Mouse (Mus musculus) hindbrain, embryonic 13.5 days (tissue): ENCODE results near the gene Olfr691. TPM values are rescaled to one million over a fixed set of nuclear protein-coding genes. Genes with fewer than 3 reads are reported as not detected.
"Not testable (repeated sequence)": the region's sequence is repeated elsewhere in the genome, so short reads cannot be mapped to it uniquely, and the experiment has no call there.

ENCODE experiments used
- ATAC-seq: fragments of 200-750 bp; cut with Nextera tagmentation; 2 replicates; pipeline ENCODE4 v1.8.0; 2017; ENCODE audit warnings: moderate TSS enrichment; ENCODE audit not compliant: low FRiP score
- H3K27ac ChIP-seq: fragments of 300-500 bp; sonication (generic); 2 replicates; pipeline ENCODE4 v1.5.1; 2015; ENCODE audit warnings: inconsistent platforms, mild to moderate bottlenecking, moderate library complexity
- H3K27me3 ChIP-seq: fragments of 300-500 bp; sonication (generic); 2 replicates; pipeline ENCODE4 v1.6.1; 2015; ENCODE audit warnings: mild to moderate bottlenecking, inconsistent platforms
- H3K36me3 ChIP-seq: fragments of 300-500 bp; sonication (generic); 2 replicates; pipeline ENCODE4 v1.6.1; 2015; ENCODE audit warnings: mild to moderate bottlenecking, inconsistent platforms
- H3K4me1 ChIP-seq: fragments of 300-500 bp; sonication (generic); replicated peaks from 2 replicates; pipeline ENCODE4 v1.6.1; 2015; ENCODE audit warnings: inconsistent platforms
- H3K4me2 ChIP-seq: fragments of 300-500 bp; sonication (generic); 2 replicates; pipeline ENCODE4 v1.6.1; 2015; ENCODE audit warnings: inconsistent platforms, mild to moderate bottlenecking, moderate library complexity
- H3K4me3 ChIP-seq: fragments of 300-500 bp; sonication (generic); 2 replicates; pipeline ENCODE4 v1.5.1; 2015; ENCODE audit warnings: mild to moderate bottlenecking, inconsistent platforms
- H3K9ac ChIP-seq: fragments of 300-500 bp; sonication (generic); 2 replicates; pipeline ENCODE4 v1.6.1; 2015; ENCODE audit warnings: mild to moderate bottlenecking, inconsistent platforms
- H3K9me3 ChIP-seq: fragments of 300-500 bp; sonication (generic); 2 replicates; pipeline ENCODE4 v1.6.1; 2016; ENCODE audit warnings: inconsistent platforms
- WGBS: fragments of 180-500 bp; shearing (Covaris S2); methylation state at CpG from one replicate; pipeline ENCODE4 v1.1.7; 2015; 5-methylcytosine and 5-hydroxymethylcytosine counted together
- polyA plus RNA-seq: library from polyadenylated mRNA; unstranded; fragments of >200 nt; fragmentation: Nextera tagmentation; extraction: Ambion mirVana; gene quantifications from 2 replicates; pipeline ENCODE4 v1.2.1, GENCODE M21; 2015

Gene Olfr691
- polyA plus RNA-seq, 1 experiment from 2014 or later, result 0.22 TPM

- H3K9ac ChIP-seq, H3K27me3 ChIP-seq, H3K27ac ChIP-seq, H3K4me2 ChIP-seq, H3K4me1 ChIP-seq, H3K36me3 ChIP-seq, H3K9me3 ChIP-seq, H3K4me3 ChIP-seq: not testable (repeated sequence)
- WGBS, result no CpG with 5 or more reads among the region's 5 CpGs
- peak; percentile 77 for ATAC-seq
Observed at GRCm38 (mm10) chr7:105356064-105356463, 14.0 kb upstream of the Olfr691 start.

GRCm38 (mm10) chr7:105342752-105343151, 682 bp upstream of the Olfr691 start:
- Histone ChIP-seq H3K9me3 (no peaks in the 10 kb centered on the region), H3K4me2 (no peak overlapping the region), H3K36me3 (no peaks in the 10 kb centered on the region), H3K27me3 (no peaks in the 10 kb centered on the region), H3K9ac (no peak overlapping the region), H3K27ac (no peak overlapping the region), H3K4me3 (no peak overlapping the region), H3K4me1 (no peaks in the 10 kb centered on the region)
- WGBS, result 77% methylated on average over 2 of the region's 2 CpGs
- ATAC-seq, result no peak

- no peak for ATAC-seq
- H3K36me3 ChIP-seq, result no peaks in the 10 kb centered on the region
- no peaks in the 10 kb centered on the region for H3K27me3 ChIP-seq
- H3K9me3 ChIP-seq, result no peaks in the 10 kb centered on the region
- H3K4me3 ChIP-seq, result no peak within 1 kb of the TSS
- no peak within 1 kb of the TSS for H3K4me2 ChIP-seq
- 82% methylated on average over 1 of the region's 1 CpGs for WGBS
- H3K27ac ChIP-seq, result no peak within 1 kb of the TSS
- no peak within 1 kb of the TSS for H3K9ac ChIP-seq
- H3K4me1 ChIP-seq, result no peaks in the 10 kb centered on the region
Observed at GRCm38 (mm10) chr7:105334004-105334403, 8.1 kb downstream of the Olfr691 start, which contains the start of gene Olfr690. TSS of gene Olfr690 (minus strand) at chr7:105334104.

GRCm38 (mm10) chr7:105325302-105325701, 16.8 kb downstream of the Olfr691 start:
- H3K27me3 ChIP-seq, result no peaks in the 10 kb centered on the region
- H3K27ac ChIP-seq, result no peak overlapping the region
- 76% methylated on average over 2 of the region's 2 CpGs for WGBS
- H3K4me2 ChIP-seq, result no peak overlapping the region
- no peak overlapping the region for H3K4me3 ChIP-seq
- H3K4me1 ChIP-seq, result no peaks in the 10 kb centered on the region
- no peaks in the 10 kb centered on the region for H3K9me3 ChIP-seq
- H3K36me3 ChIP-seq, result no peaks in the 10 kb centered on the region
- H3K9ac ChIP-seq, result no peak overlapping the region
- no peak for ATAC-seq

GRCm38 (mm10) chr7:105310865-105311264, 31.2 kb downstream of the Olfr691 start, which contains the start of gene Olfr689:
TSS of gene Olfr689 (plus strand) at chr7:105311165.
- no peaks in the 10 kb centered on the region for H3K36me3 ChIP-seq
- H3K4me2 ChIP-seq, result no peak within 1 kb of the TSS
- 96% methylated on average over 1 of the region's 1 CpGs for WGBS
- H3K4me3 ChIP-seq, result no peak within 1 kb of the TSS
- H3K27ac ChIP-seq, result no peak within 1 kb of the TSS
- no peaks in the 10 kb centered on the region for H3K4me1 ChIP-seq
- no peaks in the 10 kb centered on the region for H3K9me3 ChIP-seq
- H3K9ac ChIP-seq, result no peak within 1 kb of the TSS
- H3K27me3 ChIP-seq, result no peaks in the 10 kb centered on the region
- ATAC-seq, result no peak

GRCm38 (mm10) chr7:105290051-105290450, 52.0 kb downstream of the Olfr691 start:
- no peaks in the 10 kb centered on the region for H3K36me3 ChIP-seq
- no peak overlapping the region for H3K4me3 ChIP-seq

GRCm38 (mm10) chr7:105287795-105288194, 54.3 kb downstream of the Olfr691 start, which contains the start of gene Olfr688:
TSS of gene Olfr688 (plus strand) at chr7:105288095.
- 80% methylated on average over 6 of the region's 6 CpGs for WGBS
- no peak within 1 kb of the TSS for H3K9ac ChIP-seq
- no peaks in the 10 kb centered on the region for H3K36me3 ChIP-seq
- H3K4me2 ChIP-seq, result no peak within 1 kb of the TSS
- no peaks in the 10 kb centered on the region for H3K4me1 ChIP-seq
- no peak for ATAC-seq
- no peak within 1 kb of the TSS for H3K4me3 ChIP-seq
- H3K9me3 ChIP-seq, result no peaks in the 10 kb centered on the region
- H3K27me3 ChIP-seq, result no peaks in the 10 kb centered on the region
- H3K27ac ChIP-seq, result no peak within 1 kb of the TSS

More at GRCm38 (mm10) chr7:105290051-105290450, 52.0 kb downstream of the Olfr691 start:
- no peak overlapping the region for H3K9ac ChIP-seq
- ATAC-seq, result no peak
- no peaks in the 10 kb centered on the region for H3K27me3 ChIP-seq
- H3K4me1 ChIP-seq, result no peaks in the 10 kb centered on the region
- no peak overlapping the region for H3K27ac ChIP-seq
- no peaks in the 10 kb centered on the region for H3K9me3 ChIP-seq
- no peak overlapping the region for H3K4me2 ChIP-seq

Other genes starting within 250 kb of the Olfr691 start
- not detected in 2 replicates for gene Olfr680-ps1, start 249.5 kb downstream of the Olfr691 start, polyA plus RNA-seq
- not detected in 2 replicates for gene Olfr681, start 225.4 kb downstream of the Olfr691 start, polyA plus RNA-seq
- gene Olfr683, start 195.3 kb downstream of the Olfr691 start, polyA plus RNA-seq, result not detected in 2 replicates
- not detected in 2 replicates for gene Olfr684, start 178.6 kb downstream of the Olfr691 start, polyA plus RNA-seq
- not detected in 2 replicates for gene Olfr685, start 156.3 kb downstream of the Olfr691 start, polyA plus RNA-seq
- not detected in 2 replicates for gene Olfr686, start 134.8 kb downstream of the Olfr691 start, polyA plus RNA-seq
- gene Olfr688, start 54.2 kb downstream of the Olfr691 start, polyA plus RNA-seq, result not detected in 2 replicates
- 0.05 TPM in 1 of 2 replicates, not detected in the other for gene Olfr689, start 31.1 kb downstream of the Olfr691 start, polyA plus RNA-seq
- gene Olfr690, start 8.2 kb downstream of the Olfr691 start, polyA plus RNA-seq, result not detected in 2 replicates
- not detected in 2 replicates for gene Olfr692, start 26.0 kb upstream of the Olfr691 start, polyA plus RNA-seq
- not detected in 2 replicates for gene Gm5901, start 32.8 kb upstream of the Olfr691 start, polyA plus RNA-seq
- 41.5 and 43.7 TPM in 2 replicates for gene Fam160a2, start 57.8 kb upstream of the Olfr691 start, polyA plus RNA-seq
- 0.16 TPM in 1 of 2 replicates, not detected in the other for gene Cnga4, start 62.3 kb upstream of the Olfr691 start, polyA plus RNA-seq
- 2.0 and 2.3 TPM in 2 replicates for gene Cckbr, start 83.5 kb upstream of the Olfr691 start, polyA plus RNA-seq
- gene Cavin3, start 140.0 kb upstream of the Olfr691 start, polyA plus RNA-seq, result 28.9 and 31.6 TPM in 2 replicates
- 72.7 and 73.5 TPM in 2 replicates for gene Smpd1, start 212.1 kb upstream of the Olfr691 start, polyA plus RNA-seq
- gene Apbb1, start 239.4 kb upstream of the Olfr691 start, polyA plus RNA-seq, result 242 and 246 TPM in 2 replicates